Mouse (Mus musculus): ENCODE results near the gene Mfap3l.

GRCm38 (mm10) chr8:60632933-60633655 is 467 bp downstream of the Mfap3l start:
- TF ChIP-seq CTCF (IDR thresholded peaks at IDR 0.05; ENCODE audit: borderline replicate concordance, insufficient read depth, low read depth, low read length) (no peak), POLR2A (IDR thresholded peaks at IDR 0.05; ENCODE audit: borderline replicate concordance, insufficient read depth, low read length) (no peak)

Measured in cerebellum, adult 2 months (tissue).